Mouse (Mus musculus) limb, embryonic 14.5 days (tissue): ENCODE data around the gene Shox2. TPM values are rescaled to one million over a fixed set of nuclear protein-coding genes. Genes with fewer than 3 reads are reported as not detected.

Source experiments
- ATAC-seq: fragments of 200-750 bp; cut with Nextera tagmentation; 2 replicates; pipeline ENCODE4 v1.8.0; 2017; ENCODE audit warnings: low read depth, moderate number of reproducible peaks, moderate TSS enrichment; ENCODE audit not compliant: low FRiP score
- DNase-seq: peaks from one replicate; pipeline ENCODE4 v3.0.0-alpha.2; 2015; ENCODE audit warnings: low spot score
- H3K27ac ChIP-seq: fragments of 300-500 bp; sonication (generic); replicated peaks from 2 replicates; pipeline ENCODE4 v1.5.1; 2014; ENCODE audit warnings: low read depth, mild to moderate bottlenecking, low read length, moderate library complexity, mixed read lengths
- H3K27me3 ChIP-seq: fragments of 300-500 bp; sonication (generic); 2 replicates; pipeline ENCODE4 v1.6.1; 2014; ENCODE audit warnings: low read length, mixed read lengths; ENCODE audit not compliant: control insufficient read depth, insufficient read depth
- H3K36me3 ChIP-seq: fragments of 300-500 bp; sonication (generic); 2 replicates; pipeline ENCODE4 v1.6.1; 2014; ENCODE audit warnings: mild to moderate bottlenecking, low read length, moderate library complexity, mixed read lengths; ENCODE audit not compliant: control insufficient read depth, insufficient read depth
- H3K4me1 ChIP-seq: fragments of 300-500 bp; sonication (generic); 2 replicates; pipeline ENCODE4 v1.6.1; 2014; ENCODE audit warnings: antibody characterized with exemption, low read length, mixed read lengths; ENCODE audit not compliant: control insufficient read depth, insufficient read depth
- H3K4me2 ChIP-seq: fragments of 300-500 bp; sonication (generic); replicated peaks from 2 replicates; pipeline ENCODE4 v1.6.1; 2014; ENCODE audit warnings: low read depth, mild to moderate bottlenecking, low read length, moderate library complexity; ENCODE audit not compliant: severe bottlenecking
- H3K4me3 ChIP-seq: fragments of 300-500 bp; sonication (generic); replicated peaks from 2 replicates; pipeline ENCODE4 v1.5.1; 2014; ENCODE audit warnings: low read length
- H3K9ac ChIP-seq: fragments of 300-500 bp; sonication (generic); 2 replicates; pipeline ENCODE4 v1.6.1; 2014; ENCODE audit warnings: mild to moderate bottlenecking, low read depth, low read length, moderate library complexity; ENCODE audit not compliant: severe bottlenecking
- H3K9me3 ChIP-seq: fragments of 300-500 bp; sonication (generic); 2 replicates; pipeline ENCODE4 v1.6.1; 2016; ENCODE audit warnings: low read length; ENCODE audit not compliant: control insufficient read depth
- POLR2A ChIP-seq: fragments of 200-500 bp; IDR thresholded peaks from 2 replicates; pipeline ENCODE4 v1.8.0; 2012; ENCODE audit warnings: inconsistent platforms, mild to moderate bottlenecking, moderate library complexity, borderline replicate concordance; ENCODE audit not compliant: insufficient read depth, insufficient read length; ENCODE audit errors: extremely low read depth
- WGBS: fragments of 180-500 bp; shearing (Covaris S2); extraction: QIAGEN DNeasy Blood & Tissue Kit; methylation state at CpG from one replicate; pipeline ENCODE4 v1.1.7; 2014; 5-methylcytosine and 5-hydroxymethylcytosine counted together
- polyA plus RNA-seq, 2 experiments: library from polyadenylated mRNA; depleted of rRNA in 1 of 2; stranded (reverse) in 1 of 2; unstranded in 1 of 2; fragments of >200 nt; fragmentation: Nextera tagmentation in 1 of 2; extraction: Ambion mirVana in 1 of 2; gene quantifications; 2 replicates each; pipeline versions ENCODE4 v1.2.1 to v1.2.3; 2012 to 2014

The Shox2 gene
- polyA plus RNA-seq, 2 experiments: 36.5 to 58.8 TPM

- Histone ChIP-seq H3K27me3 (peaks cover 66% of the 10 kb centered on the region), H3K9ac (peak overlapping the region; percentile 91)
Observed at GRCm38 (mm10) chr3:66978457-66979381, 2.9 kb downstream of the Shox2 start.

DNA sequence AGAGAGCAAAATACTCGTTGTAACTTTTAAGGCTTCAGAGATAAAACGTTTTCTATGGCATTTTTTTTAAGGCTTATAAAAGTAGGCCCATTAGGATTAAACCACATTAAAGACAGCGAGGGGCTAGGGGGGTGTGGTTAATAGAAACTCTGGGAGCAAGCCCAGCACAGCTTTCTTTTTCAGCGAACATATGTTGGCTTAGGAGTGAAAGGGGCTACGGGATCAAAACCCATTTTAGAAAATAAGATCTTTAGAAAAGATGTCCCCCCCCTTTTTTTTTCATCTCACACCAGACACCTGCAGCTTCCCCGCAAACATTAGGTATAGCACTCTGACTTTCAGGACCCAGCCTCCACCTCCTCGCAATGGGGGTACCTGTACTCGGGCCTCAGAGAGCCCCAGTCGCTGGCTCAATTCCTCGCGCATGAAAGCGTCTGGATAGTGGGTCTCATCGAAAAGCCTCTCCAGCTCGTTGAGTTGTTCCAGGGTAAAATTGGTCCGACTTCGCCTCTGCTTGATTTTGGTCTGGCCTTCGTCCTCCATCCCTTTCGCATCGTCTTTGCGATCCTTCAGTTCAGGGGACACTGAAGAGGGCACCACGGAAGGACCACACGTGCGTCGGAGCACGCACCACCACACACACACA is 3.6 kb downstream of the Shox2 start:
- no peak for TF ChIP-seq POLR2A
- Histone ChIP-seq H3K36me3 (0 out of 2 replicates have a peak, but pooled peaks cover 12% of the 10 kb centered on the region), H3K27ac (peak overlapping the region; percentile 96), H3K4me3 (peak overlapping the region; percentile 66), H3K9ac (peak overlapping the region; percentile 91), H3K27me3 (peaks cover 71% of the 10 kb centered on the region), H3K9me3 (no peaks in the 10 kb centered on the region), H3K4me2 (peak overlapping the region; percentile 67), H3K4me1 (0 out of 2 replicates have a peak, but pooled peaks cover 3% of the 10 kb centered on the region)
- DNase-seq (no peak), ATAC-seq (no peak)
- WGBS: 2% methylated on average over 25 of the region's 25 CpGs

More at GRCm38 (mm10) chr3:66978457-66979381, 2.9 kb downstream of the Shox2 start:
- TF ChIP-seq POLR2A: no peak
- no peak for DNase-seq
- 5% methylated on average over 45 of the region's 45 CpGs for WGBS
- no peak for ATAC-seq
- H3K4me1 ChIP-seq: 0 out of 2 replicates have a peak, but pooled peaks cover 3% of the 10 kb centered on the region
- H3K4me2 ChIP-seq: peak overlapping the region; percentile 67
- no peaks in the 10 kb centered on the region for H3K9me3 ChIP-seq
- peak overlapping the region; percentile 66 for H3K4me3 ChIP-seq
- 0 out of 2 replicates have a peak, but pooled peaks cover 6% of the 10 kb centered on the region for H3K36me3 ChIP-seq
- peak overlapping the region; percentile 96 for H3K27ac ChIP-seq

GRCm38 (mm10) chr3:66976889-66977615 is 4.5 kb downstream of the Shox2 start:
- peak overlapping the region; percentile 96 for H3K27ac ChIP-seq
- ATAC-seq: peak; percentile 44; the same call in 1 of the 2 replicates

DNA sequence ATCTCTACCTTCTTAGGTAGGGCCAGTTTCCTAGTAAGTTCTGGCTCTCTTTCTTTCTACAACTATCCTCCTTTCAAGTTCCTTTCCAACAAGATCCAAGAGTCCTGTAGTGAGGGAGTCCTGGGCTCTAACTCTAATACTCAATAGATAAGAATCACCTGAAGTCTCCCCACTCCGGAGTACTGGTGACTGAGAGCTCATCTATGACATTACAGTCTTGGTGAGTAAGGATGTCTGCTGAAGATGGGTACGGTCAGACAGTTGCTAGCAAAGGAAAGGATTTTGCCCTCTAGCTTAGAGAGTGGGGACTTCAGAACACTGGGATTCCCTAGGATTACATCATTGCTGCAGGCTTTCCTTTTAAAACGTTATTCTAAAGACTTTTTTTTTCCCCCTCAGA is 7.1 kb downstream of the Shox2 start:
- no peaks in the 10 kb centered on the region for H3K9me3 ChIP-seq
- H3K4me2 ChIP-seq: 0 out of 2 replicates have a peak overlapping the region, but pooled peaks have one; percentile 80
- H3K4me3 ChIP-seq: no peak overlapping the region
- H3K27ac ChIP-seq: no peak overlapping the region
- DNase-seq: no peak
- H3K27me3 ChIP-seq: peaks cover 87% of the 10 kb centered on the region
- peaks cover 7% of the 10 kb centered on the region; the same call in 1 of the 2 replicates for H3K4me1 ChIP-seq
- no peak for TF ChIP-seq POLR2A
- H3K9ac ChIP-seq: 0 out of 2 replicates have a peak overlapping the region, but pooled peaks have one; percentile 8
- H3K36me3 ChIP-seq: 0 out of 2 replicates have a peak, but pooled peaks cover 12% of the 10 kb centered on the region
- ATAC-seq: no peak
- WGBS: 24% methylated on average over 3 of the region's 3 CpGs

More at GRCm38 (mm10) chr3:66976889-66977615, 4.5 kb downstream of the Shox2 start:
- H3K4me2 ChIP-seq: peak overlapping the region; percentile 67
- TF ChIP-seq POLR2A: no peak
- H3K27me3 ChIP-seq: peaks cover 74% of the 10 kb centered on the region
- H3K9ac ChIP-seq: peak overlapping the region; percentile 91
- peak overlapping the region; percentile 66 for H3K4me3 ChIP-seq
- 0 out of 2 replicates have a peak, but pooled peaks cover 12% of the 10 kb centered on the region for H3K36me3 ChIP-seq
- no peaks in the 10 kb centered on the region for H3K9me3 ChIP-seq
- DNase-seq: no peak
- H3K4me1 ChIP-seq: 0 out of 2 replicates have a peak, but pooled peaks cover 3% of the 10 kb centered on the region
- 8% methylated on average over 13 of the region's 13 CpGs for WGBS
